Mouse (Mus musculus) adipocyte (in vitro differentiated cells): Measurements from ENCODE around the gene Ntrk3.
A peak's percentile ranks its signal among the peaks of the same experiment; 100 is the strongest.

ENCODE experiments used
- DNase-seq: peaks from one replicate; pipeline ENCODE4 v3.0.0-alpha.2; 2016; ENCODE audit warnings: low spot score

The Ntrk3 gene

DNA sequence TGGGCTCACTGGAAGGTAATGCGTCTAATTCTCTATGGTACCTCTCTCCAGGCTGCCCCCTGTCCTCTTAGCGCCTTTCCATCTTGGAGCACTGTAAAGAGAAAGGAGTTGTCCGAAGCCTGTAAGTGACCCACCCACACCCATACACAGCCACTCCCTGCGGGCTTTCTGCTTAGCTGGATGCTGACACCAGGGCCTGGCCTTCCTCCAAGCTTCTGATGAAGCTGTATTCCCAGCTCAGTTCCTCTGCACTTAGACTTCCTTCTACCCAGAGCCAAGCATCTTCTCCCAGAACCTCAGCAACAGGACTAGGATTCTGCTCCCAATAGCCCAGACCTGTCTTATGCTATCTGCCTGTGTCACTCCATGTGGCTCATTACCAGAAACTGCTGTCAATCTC is 114.1 kb downstream of the Ntrk3 start:
- peak; percentile 3 for DNase-seq

DNA sequence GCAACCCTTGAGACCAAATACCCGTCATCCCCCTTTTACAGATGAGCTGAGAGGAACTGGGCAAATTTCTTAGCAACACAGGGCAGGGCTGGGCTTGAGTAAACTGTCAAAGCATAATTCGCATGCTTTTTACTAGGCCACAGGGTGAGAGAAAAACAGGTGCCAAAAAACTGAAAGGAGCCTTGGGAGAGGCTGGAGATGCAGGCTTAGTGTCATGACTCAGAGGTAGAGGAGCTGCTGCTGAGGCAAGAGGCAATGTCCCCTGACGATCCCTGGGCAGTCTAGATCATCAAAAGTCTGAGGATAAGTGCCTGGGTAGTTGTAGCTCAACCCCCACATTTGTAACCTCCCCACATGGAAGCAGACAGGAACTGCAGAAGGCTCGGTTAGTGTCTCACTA is 116.7 kb downstream of the Ntrk3 start:
- peak; percentile 18 for DNase-seq

DNA sequence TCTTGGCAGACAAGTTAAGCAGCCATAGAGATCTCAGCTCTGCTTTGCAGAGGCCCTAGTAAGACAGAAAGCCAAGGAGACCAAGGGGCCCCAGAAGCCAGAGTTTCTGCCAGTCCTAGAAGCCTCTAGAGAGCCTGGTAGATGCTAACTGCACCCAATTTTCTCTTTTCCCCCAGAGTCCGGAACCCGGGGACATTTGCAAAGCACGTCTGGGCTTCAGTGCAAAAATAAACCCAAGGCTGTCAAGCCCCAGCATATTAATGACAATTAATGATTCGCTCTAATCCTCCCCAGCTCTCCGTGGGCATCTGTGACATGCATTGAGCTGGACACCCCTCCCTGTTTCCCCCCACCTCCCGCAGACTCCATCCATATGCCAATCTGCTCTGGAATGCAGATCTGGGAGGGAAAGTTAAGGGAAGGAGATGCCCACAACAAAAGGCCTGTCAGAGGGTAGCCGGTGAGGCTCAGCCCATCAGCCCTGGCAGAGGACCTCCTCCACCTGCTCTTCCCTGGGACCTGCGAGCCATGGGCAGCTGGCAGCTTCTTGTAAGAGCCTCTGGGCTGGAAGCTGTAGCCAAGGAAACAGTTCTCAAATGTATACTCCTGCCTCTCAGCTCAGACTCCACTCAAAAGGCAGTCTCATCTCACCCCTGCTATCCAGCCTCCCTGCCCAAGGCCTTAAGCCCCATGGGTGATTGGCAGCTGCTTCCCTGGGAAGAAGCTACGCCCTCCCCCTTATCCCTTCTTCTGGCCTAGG is 117.8 kb downstream of the Ntrk3 start:
- DNase-seq: no peak

DNA sequence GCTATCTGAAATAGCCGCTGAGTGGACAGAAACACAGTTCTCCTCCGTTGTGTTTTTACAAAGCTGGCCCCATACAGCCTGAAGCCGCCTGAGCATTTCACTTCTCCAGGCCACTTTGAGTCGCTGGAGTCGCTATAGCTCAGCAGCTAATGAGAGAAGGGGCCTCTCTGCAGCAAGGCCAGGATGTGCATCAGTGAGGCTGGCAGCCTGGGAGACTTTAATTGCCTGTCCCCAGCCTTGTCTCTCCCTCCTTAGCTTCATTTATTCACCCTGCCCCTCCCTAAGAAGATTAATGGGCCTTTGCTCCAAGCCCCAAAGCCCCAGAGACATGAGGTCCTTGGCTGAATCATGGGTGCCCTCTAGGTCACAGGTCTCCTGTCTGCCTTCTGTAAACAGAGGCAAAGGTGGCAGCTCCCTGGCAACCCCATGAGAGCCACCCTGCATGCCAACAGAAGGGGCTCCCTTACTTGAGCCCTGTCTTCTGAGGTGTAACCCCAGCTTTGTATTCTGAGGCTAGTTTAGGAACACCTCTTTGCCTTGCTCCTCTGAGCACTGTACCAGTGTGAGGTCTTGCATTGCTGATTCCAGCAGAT is 132.2 kb downstream of the Ntrk3 start:
- no peak for DNase-seq

DNA sequence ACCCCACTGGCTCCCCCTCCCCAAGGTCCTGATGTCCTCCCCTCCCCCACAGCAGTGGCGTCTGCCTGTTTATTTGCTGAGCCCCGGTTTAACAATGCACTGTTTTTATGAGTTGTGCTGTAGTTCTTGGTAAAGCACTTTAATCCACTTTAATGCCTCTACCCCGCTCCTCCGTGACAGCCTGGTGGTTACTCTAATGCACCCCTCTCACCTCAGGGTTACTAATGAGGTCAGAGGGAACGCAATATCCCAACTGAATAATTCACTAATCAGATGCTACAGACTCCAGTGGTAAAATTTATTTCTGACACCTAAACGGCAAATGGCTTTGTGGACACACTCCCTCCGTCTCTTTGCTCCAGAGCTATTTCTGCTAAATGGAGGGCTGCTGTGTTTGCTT is 133.9 kb downstream of the Ntrk3 start:
- no peak for DNase-seq

DNA sequence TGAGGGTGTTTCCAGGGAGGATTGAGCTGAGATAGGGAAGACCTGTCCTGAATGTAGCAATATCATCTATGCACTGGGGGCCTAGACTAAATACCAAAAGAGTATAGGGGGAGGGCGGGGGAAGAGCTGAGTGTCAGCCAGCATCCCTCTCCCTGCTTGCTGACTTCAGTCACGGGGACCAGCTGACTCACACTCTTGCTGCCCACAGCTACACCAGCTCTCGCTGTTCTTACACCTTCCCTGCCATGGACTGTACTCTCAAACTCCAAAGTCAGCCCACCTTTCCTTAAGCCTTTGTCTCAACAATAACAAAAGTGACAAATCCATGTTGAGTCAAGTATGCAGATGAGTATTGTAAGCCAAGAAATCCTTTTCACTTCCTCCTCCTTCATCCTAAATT is 136.0 kb downstream of the Ntrk3 start:
- DNase-seq: no peak

DNA sequence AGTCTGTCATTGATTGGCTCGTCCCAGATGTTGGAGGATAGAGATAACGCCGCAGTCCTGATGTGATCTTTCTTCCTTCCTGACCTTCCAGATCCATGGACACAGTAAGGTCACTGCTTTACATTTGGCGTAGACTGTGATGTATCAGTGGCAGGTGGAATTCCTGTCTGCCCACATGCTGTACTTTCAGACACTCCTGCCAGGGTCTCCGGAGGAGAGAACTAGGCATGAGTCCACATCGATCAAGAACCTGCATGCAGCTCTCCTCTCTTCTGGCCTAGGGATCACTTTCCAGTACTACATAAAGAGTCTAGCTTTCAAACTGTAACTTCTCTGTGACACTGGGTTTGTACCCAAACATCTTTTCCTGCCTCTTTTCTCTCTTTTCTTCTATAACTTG is 136.9 kb downstream of the Ntrk3 start:
- DNase-seq: no peak

DNA sequence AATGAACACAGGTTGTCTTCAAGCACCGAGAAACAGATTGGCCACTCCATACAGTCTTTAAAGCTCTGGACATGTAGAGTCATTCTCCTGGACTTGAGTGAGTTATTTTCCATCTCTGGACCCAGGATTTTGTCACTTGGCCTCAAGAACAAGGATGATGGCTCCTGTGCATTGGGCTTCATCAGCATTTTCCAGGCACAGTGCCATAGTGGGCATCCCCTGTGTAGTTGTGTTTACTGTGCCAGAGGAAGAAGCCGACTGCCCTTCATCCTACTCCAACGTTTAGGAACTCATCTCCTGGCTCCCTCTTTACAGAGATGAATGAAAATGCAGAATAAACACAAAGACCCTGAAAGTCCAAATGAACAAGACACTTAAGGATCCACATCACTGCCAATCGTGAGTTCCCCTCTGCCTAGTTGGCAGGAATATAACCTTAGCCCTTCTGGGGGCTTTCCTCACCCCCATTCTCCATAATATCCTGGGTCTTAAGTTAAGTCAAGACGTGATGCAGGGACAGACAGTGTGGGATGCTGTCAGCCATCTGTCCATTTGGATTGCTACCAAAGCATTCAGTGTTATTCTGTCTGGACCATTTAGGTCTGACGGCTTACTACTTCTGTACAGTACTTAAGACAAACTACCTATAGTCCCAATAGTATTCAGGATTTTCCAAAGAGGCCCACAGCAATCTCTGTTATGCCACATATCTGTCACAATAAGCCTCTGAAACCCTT is 137.7 kb downstream of the Ntrk3 start:
- DNase-seq: no peak

DNA sequence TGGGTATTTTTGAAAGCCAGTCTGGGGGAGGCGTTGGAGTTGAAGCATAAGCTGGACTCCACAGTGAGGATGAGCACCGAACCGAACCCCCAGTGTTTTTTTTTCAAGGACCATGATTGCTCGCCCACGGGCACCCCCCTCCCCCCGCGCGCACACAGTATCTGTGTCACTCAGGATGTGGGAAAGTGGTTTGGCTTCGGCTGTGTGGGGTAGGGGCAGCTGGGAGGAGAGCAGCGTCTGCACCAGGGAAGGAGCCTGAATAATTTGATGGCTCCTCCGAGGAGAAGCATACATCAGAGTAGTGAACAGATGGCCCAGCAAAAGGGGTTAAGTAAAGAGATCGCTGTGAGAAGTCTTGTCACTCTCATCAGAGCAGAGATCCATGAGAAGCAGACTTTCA is 139.7 kb downstream of the Ntrk3 start:
- no peak for DNase-seq

DNA sequence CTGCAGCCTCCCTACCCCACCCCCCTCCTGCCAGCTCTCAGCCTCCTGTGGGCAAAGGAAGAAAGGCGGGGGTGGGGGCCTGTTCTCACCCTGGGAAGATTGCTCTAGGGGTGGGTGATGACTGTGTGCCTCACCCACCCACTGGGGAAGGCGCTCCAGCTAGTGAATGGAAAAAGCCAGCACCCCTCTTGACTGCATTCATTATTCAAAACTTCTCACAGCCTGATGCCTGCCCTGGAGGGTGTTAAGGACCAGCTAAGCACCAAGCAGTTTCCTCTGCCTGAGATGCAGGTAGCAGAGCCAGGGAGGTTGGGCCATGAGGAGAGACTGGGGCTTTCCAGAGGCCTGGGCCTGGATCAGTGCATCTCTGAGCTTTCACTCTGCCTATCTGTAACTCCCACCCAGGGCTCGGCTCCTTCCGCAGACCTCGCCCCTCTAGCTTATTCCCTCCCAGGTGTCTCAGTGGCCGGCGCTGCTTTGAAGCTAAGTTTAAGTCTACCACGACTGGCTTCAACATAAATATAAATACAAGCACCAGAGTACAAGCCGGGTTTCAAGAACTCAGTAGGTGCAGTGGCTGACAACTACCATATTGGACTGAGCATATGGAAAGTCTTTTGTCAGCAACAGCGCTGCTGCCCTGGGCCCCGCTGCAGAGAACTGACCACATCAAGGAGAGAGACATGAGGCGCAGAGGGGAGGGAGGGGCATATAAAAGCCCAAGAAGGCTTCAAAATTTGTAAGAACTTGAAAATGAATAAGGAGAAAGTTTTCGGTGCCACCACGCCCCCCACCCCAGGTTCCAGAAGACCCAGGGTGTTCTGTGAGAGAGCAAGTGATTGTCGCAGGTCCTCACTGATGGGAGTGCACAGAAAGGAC is 140.3 kb downstream of the Ntrk3 start:
- no peak for DNase-seq

DNA sequence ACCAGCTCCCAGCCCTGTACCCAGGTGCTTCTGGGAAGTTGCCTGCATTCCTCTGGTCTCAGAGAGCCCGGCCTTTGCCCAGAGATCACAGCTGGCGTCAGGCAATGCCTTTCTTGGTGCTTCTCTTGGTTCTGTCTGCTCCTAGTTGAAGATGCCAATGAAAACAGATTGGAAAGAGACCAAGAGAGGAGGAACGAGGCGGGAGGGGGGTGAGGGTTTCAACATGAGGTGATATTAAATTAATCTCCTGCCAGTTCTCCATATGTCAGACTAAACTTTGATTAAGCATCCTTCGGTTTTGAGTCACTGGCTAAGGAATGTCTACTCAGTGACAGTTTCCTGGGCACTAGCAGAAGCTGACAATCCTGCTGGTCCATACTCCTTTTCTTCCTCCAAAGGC is 141.3 kb downstream of the Ntrk3 start:
- DNase-seq: no peak

DNA sequence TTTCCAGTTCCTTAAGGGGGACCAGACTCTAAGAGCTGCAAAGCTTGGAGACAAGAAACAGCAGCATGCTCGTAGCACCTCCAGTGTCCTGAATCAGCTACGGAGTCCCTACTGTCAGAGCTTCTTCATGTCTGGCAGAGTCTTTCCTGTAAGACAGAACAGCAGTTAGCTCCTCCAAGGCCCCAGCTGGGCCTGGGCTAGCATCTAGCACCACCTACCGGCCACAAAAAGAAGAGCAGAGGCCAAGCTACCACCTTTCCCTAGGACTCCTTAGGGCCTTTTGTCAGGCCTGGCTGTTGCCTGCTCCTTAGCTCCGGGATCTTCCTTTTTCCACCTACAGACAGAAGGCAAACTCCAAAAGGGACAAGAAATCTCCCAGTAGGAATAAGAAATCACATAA is 141.9 kb downstream of the Ntrk3 start:
- peak; percentile 74 for DNase-seq

DNA sequence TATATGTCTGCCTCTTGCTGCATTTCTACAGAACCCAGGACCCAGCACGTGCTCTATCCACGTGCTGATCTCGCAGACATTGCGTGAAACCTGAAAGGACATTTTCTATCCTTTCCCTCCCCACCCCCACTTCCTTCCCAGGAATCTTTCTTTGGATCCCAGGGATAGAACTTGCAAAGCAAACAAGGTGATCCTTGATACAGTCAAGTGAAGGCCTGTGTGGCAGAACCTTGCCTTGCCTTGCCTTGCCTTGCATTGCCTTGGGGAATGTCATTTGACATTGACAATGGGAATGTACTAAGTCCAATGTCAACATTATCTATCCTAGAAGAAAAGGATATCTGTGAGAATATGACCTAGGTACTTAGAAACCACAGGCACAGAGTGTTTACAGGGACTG is 144.9 kb downstream of the Ntrk3 start:
- no peak for DNase-seq

DNA sequence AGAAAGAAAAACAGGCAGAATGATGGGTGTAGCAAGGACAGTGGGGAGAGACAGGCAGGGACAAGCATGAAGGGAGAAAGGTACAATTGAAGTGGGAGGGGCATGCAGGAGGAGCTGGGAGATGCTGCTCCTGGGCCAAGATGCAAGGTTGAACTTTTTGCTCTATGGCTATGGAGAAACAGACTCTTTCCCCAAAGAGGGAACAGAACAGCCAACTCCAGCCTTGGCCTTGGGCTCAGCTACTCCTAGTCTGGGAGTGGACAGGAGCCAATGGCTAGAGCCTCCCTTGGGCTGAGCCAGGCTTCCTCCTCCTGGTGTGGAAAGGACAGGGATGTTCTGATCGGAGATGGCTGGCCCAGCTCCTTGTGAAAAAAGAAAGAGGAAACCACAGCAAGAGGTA is 145.6 kb downstream of the Ntrk3 start:
- DNase-seq: no peak

DNA sequence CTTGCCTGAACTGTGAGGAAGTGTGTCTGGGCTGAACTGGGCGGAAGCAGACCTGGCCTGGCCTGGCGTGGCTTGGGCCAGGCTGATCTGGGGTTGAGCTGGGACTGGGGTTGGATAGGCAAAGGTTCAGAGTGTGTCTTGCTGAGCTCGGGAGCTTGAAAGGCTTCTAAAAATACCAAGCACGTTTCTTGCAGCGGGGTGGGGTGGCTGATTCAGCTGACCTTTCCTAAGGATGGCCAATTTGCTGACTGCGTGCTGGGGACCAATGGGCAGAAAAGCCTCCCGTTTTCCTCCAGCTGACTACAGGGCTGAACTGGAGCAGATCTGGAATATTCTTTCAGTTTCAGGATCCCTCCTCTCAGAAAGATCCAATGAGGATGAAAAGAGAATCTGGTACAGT is 148.0 kb downstream of the Ntrk3 start:
- no peak for DNase-seq

DNA sequence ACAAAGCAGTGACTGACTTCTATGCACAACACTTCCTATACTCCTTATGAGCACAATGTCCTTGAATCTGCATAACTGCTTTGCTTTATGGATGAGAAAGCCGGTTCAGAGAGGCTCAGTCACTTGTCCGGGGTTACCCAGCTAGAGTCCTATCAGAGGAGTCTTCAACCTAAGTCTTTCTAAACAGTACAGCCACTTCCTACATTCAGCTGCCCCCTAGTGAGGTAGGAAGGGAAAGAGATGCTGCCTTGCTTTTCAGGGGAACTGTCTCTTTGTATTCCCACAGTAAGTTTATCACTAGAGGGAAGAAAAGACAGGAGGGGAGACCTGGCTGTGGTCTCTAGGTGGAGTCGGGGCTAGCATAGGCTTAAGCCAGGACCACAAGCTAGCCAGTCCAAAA is 151.0 kb downstream of the Ntrk3 start:
- DNase-seq: no peak

DNA sequence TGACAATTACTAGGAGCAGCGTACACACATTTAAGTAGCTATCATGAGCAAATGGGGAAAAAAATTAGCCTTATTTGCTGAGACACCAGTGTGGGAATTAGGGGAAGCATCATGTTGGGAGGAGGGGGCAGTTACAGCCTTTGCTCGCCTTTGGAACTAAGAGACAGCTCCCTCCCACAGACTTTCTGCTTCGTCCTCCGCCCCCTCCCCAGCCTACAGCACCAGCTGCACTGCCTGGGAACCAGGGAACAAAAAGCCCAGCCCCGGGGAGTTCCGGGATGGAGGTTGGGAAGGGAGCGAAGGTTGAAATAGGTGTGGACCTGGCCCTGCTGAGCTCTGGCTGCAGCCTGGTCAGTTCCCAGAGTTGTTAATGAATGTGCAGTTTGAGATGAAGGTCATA is 151.9 kb downstream of the Ntrk3 start:
- no peak for DNase-seq

DNA sequence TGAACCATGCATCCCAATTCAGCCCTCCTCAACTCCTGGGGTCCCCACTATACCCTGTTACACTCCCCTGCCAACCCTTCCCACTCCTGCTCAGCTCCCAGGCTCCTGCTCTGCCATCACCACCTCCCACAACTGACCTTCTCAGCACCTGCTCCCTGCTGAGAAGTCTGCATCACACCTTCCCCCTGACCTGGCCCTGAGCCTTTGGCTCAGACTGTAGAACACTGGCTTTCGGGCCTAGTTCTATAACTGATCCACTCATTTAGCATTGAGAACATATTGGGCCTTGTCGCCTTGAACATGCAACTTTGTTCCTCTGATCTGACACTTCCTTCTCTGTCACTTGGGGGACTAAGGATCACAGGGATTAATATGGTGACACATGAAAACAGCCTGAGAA is 152.9 kb downstream of the Ntrk3 start:
- DNase-seq: no peak

DNA sequence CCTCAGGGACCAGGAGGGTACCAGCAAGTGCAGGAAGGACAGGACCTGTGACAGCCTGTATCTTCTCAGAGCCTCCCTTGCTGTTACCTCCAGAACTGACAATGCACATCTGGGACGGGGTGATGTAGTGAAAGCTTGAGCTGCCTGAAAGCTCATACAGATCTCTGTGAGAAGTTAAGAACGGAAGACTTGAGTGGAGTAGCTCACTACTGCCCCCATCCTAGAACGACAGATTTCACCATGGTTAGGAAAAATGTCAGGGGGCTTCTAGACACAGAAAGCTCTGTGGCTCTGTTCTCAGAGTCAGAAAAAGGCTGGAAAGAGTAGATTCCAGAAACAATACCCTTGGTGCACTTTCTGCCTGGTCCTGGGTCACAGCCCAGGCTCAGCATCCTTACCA is 153.3 kb downstream of the Ntrk3 start:
- no peak for DNase-seq

DNA sequence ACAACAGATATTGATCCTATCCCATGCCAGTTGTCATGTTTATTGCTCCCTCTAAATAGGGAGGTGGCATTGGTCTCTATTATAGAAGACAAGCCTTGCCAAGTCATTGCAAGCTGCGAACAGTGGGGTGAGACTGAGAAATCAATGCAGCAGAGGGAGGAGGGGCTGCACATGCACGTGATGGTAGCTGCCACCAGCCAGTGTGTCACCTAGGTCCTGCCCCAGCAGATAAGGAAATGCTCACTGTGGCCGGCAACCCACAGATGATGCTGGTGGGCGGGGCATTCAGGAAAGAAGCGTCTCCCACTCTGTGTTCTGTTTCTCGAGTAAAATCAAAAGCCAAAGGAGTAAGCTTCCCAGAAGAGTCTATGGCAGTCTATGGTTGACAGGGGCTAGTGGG is 154.1 kb downstream of the Ntrk3 start:
- DNase-seq: no peak

DNA sequence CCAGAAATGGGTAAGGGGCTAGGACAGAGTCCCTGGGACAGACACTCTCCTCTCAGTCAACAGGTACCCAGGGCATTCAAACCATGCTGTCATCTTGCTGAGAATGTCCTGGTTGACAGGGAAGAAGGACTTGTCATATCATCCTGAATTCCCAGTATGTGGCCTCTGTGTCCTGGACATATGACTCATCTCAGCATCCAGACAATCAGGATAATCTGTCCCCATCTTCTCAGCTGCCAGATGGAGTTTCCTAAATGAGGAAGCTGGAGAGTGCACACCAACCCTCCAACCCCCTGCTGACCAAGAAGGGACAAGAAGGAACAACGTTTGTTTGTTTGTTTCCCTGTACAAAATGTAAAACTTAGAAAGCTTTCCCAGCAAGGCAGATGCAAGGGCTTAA is 156.5 kb downstream of the Ntrk3 start:
- DNase-seq: no peak

DNA sequence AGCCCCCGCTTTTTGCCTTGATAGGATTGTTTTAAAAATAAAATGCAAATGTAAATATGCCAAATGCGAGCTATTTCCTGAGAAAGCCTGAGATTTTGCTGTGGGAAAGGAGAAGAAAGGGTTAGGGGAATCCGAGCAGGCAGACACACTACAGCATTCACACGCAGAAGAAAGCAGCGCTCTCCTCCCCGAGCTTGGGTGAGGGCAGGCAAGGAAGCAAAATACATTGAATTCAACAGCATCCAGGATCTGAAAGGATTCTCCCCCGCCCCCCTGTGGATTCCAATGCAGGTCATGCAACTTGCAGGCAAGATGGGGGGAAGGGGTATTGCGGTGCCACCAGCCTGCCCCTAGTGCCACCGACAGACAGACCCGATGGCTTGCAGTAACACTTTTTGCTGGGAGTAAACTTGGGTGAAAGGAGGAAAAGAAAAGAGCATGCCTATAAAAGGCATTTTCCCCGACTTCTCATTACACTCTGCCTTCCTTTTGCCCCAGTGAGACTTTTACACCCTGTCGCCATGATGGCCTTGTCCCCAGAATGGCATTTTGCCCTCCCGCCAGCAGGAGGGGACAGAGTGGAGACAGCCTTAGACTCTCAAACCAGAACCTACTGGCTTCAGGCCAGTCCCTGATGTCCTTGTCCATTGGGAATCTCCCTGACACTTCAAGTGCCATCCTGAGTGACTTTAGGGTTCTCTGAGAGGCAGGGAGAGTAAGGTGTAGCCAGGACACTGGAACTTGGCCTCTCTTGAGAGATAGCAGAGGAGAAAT is 158.2 kb downstream of the Ntrk3 start:
- DNase-seq: peak; percentile 39
